Mouse (Mus musculus): Measurements from ENCODE around the gene Rrbp1. TPM values are rescaled to one million over a fixed set of nuclear protein-coding genes. Genes with fewer than 3 reads are reported as not detected.

The Rrbp1 gene
- 70.8 TPM for total RNA-seq (2023)

GRCm38 (mm10) chr2:144011080-144011551 is at the start of gene Rrbp1:
TSS of gene Rrbp1 (minus strand) at chr2:144011263.

GRCm38 (mm10) chr2:144032664-144033063 is 21.6 kb upstream of the Rrbp1 start, which contains the start of gene Banf2:
TSS of gene Banf2 (plus strand) at chr2:144033059.

GRCm38 (mm10) chr2:143914760-143915599 is 96.1 kb downstream of the Rrbp1 start, which contains the start of gene Dstn:
TSS of gene Dstn (plus strand) at chr2:143915320.

Other genes with a start within 250 kb of the Rrbp1 start
- gene Bfsp1, start 148.1 kb downstream of the Rrbp1 start, total RNA-seq (2023): not detected
- gene Dstn, start 95.9 kb downstream of the Rrbp1 start, total RNA-seq (2023): 20.5 TPM
- not detected for gene Banf2, start 21.8 kb upstream of the Rrbp1 start, total RNA-seq (2023)

Data from CD8-positive naive resting alpha-beta T cell, adult 57 days (primary cell).